Mouse (Mus musculus): ENCODE measurements at regions not wholly inside any gene's neighbourhood (a gene's known extent, or its start where the extent isn't known, plus 50 kb on each side); places are given as distances from the start of the nearest gene placed in this dataset.
A peak's percentile ranks its signal among the peaks of the same experiment; 100 is the strongest.

DNA sequence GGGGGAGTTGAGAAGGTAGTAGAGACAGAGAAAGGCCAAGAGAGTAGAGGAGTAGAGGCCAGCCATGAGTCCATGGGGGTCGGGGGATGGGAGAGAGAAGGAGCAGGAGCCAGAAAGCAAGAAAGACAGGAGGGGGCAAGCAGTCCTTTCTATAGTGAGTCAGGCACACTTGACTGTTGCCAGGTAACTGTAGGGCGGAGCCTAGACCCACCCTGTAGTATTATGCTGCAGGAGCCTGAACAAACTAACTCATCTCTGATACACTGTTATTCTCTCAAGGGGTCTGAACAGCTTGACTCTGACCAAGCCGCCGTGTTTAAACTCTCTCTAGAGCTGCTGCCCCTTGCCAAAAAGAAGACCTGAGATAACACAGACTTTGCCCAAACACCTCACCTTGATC is 130.6 kb downstream of the Cand1 start:
- H3K27ac ChIP-seq (ENCODE audit: low read length): no peak overlapping the region
- H3K4me2 ChIP-seq (ENCODE audit: low read depth, low read length): no peak overlapping the region
- no peak overlapping the region for H3K9ac ChIP-seq (ENCODE audit: low read length)
- ATAC-seq (replicated peaks; ENCODE audit: extremely low read depth, insufficient read depth, low FRiP score): no peak
- H3K27me3 ChIP-seq (ENCODE audit: control insufficient read depth, insufficient read depth, low read length): no peaks in the 10 kb centered on the region
- H3K9me3 ChIP-seq (replicated peaks; ENCODE audit: control insufficient read depth, low read length): no peaks in the 10 kb centered on the region
- H3K4me3 ChIP-seq (ENCODE audit: low read length): no peak overlapping the region
- 68% methylated on average over 4 of the region's 4 CpGs for WGBS
- H3K4me1 ChIP-seq (ENCODE audit: control insufficient read depth, insufficient read depth, low read length): no peaks in the 10 kb centered on the region
- H3K36me3 ChIP-seq (ENCODE audit: control insufficient read depth, insufficient read depth): no peaks in the 10 kb centered on the region

DNA sequence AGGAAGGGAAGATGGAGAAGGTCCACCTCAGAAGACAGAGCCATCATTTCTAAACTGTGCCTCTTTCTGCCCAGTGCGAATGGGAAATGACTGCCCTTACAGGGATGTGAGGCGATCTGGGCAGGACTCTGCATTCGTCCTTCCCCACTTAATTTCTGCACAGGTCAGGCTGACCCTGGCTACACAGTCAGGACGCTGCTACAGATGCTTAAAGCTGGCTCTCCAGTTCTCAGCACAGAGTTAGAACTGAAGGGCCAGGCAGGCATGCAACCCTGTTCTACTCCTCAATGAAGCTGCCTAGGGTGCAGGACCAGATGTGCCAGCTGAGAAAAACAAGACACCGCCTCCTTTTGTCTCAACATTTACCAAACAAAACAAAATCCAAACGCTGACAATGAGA is 132.1 kb downstream of the Cand1 start:
- Histone ChIP-seq H3K4me2 (ENCODE audit: low read depth, low read length) (no peak overlapping the region), H3K36me3 (ENCODE audit: control insufficient read depth, insufficient read depth) (no peaks in the 10 kb centered on the region), H3K9me3 (replicated peaks; ENCODE audit: control insufficient read depth, low read length) (no peaks in the 10 kb centered on the region), H3K27me3 (ENCODE audit: control insufficient read depth, insufficient read depth, low read length) (no peaks in the 10 kb centered on the region), H3K27ac (ENCODE audit: low read length) (no peak overlapping the region), H3K4me1 (ENCODE audit: control insufficient read depth, insufficient read depth, low read length) (no peaks in the 10 kb centered on the region), H3K9ac (ENCODE audit: low read length) (no peak overlapping the region), H3K4me3 (ENCODE audit: low read length) (no peak overlapping the region)
- ATAC-seq (replicated peaks; ENCODE audit: extremely low read depth, insufficient read depth, low FRiP score): no peak
- 61% methylated on average over 6 of the region's 6 CpGs for WGBS

DNA sequence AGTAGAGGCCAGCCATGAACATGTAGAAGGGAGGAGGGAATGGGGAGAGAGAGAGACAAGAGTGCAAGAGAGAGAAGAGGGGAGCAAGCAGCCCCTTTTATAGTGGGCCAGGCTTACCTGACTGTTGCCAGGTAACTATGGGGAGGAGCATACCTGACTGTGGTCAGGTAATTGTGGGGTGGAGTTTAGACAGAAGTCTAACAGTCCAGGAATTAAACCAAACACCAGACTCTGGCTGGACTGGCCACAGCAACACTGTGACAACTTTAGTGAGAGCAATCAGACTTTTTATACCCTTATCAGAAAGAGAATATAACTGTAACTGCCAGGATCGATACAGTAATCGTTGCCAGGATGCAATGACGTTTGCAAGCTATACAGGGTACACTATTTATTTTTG is 133.8 kb downstream of the Cand1 start:
- Histone ChIP-seq H3K9ac (ENCODE audit: low read length) (no peak overlapping the region), H3K9me3 (replicated peaks; ENCODE audit: control insufficient read depth, low read length) (no peaks in the 10 kb centered on the region), H3K36me3 (ENCODE audit: control insufficient read depth, insufficient read depth) (no peaks in the 10 kb centered on the region), H3K4me3 (ENCODE audit: low read length) (no peak overlapping the region), H3K4me2 (ENCODE audit: low read depth, low read length) (no peak overlapping the region), H3K27me3 (ENCODE audit: control insufficient read depth, insufficient read depth, low read length) (no peaks in the 10 kb centered on the region), H3K4me1 (ENCODE audit: control insufficient read depth, insufficient read depth, low read length) (no peaks in the 10 kb centered on the region), H3K27ac (ENCODE audit: low read length) (no peak overlapping the region)
- WGBS: 72% methylated on average over 3 of the region's 3 CpGs
- no peak for ATAC-seq (replicated peaks; ENCODE audit: extremely low read depth, insufficient read depth, low FRiP score)

DNA sequence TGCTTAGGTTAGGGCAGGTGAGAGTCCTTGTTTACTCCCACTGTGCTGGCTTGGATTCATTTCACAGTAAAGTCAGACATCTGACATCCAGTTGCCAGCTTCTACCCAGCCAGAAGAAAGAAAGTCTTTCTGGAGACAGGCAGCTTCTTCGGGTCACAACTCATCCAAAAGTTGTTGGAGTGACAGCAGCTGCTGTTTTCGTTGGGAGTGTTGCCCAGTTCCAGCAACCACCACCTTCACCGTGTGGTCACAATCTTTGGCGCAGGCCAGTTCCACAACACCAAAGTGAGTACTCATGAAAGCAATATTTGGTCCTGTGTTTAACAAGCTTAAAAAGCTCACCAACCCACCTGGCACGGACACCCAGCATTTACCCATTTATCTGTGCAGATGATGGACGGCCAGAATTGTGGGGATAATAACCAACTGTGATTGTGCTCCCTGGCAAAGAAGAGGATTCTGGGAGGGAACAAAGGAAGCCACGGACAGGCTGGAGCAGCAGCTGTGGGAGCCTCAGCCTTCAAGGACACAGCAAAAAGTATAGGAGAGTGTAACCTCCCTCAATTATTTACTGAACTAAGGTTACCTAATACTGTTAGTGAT is 134.5 kb downstream of the Cand1 start:
- no peak overlapping the region for H3K4me3 ChIP-seq (ENCODE audit: low read length)
- H3K4me2 ChIP-seq (ENCODE audit: low read depth, low read length): no peak overlapping the region
- H3K4me1 ChIP-seq (ENCODE audit: control insufficient read depth, insufficient read depth, low read length): no peaks in the 10 kb centered on the region
- no peak overlapping the region for H3K9ac ChIP-seq (ENCODE audit: low read length)
- no peaks in the 10 kb centered on the region for H3K9me3 ChIP-seq (replicated peaks; ENCODE audit: control insufficient read depth, low read length)
- H3K27me3 ChIP-seq (ENCODE audit: control insufficient read depth, insufficient read depth, low read length): no peaks in the 10 kb centered on the region
- 78% methylated on average over 7 of the region's 7 CpGs for WGBS
- ATAC-seq (replicated peaks; ENCODE audit: extremely low read depth, insufficient read depth, low FRiP score): no peak
- no peaks in the 10 kb centered on the region for H3K36me3 ChIP-seq (ENCODE audit: control insufficient read depth, insufficient read depth)
- H3K27ac ChIP-seq (ENCODE audit: low read length): no peak overlapping the region

DNA sequence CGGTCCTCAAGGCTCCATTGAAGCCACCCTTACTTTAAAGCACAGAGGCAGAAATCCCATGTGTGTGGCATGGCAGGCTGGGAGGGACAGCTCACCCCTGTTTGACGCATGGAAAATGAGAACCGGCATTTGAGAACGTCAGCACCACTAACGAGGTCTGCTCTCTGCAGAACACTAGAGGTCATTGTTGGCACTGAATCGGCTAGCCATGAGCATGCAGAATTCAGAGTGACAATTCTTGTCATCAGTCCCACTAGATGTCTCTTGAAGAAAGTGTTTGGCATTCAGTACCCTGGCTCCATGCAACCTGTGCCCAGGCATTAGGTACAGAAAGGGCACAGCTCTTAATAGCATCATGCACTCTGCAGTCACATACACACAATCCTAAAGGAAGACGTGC is 139.3 kb downstream of the Cand1 start:
- ATAC-seq (replicated peaks; ENCODE audit: extremely low read depth, insufficient read depth, low FRiP score): no peak
- no peak overlapping the region for H3K4me2 ChIP-seq (ENCODE audit: low read depth, low read length)
- H3K9ac ChIP-seq (ENCODE audit: low read length): no peak overlapping the region
- WGBS: 23% methylated on average over 7 of the region's 7 CpGs
- 0 out of 2 replicates have a peak, but pooled peaks cover under 1% of the 10 kb centered on the region for H3K9me3 ChIP-seq (replicated peaks; ENCODE audit: control insufficient read depth, low read length)
- H3K4me1 ChIP-seq (ENCODE audit: control insufficient read depth, insufficient read depth, low read length): peaks cover 4% of the 10 kb centered on the region; the same call in 1 of the 2 replicates
- H3K27me3 ChIP-seq (ENCODE audit: control insufficient read depth, insufficient read depth, low read length): no peaks in the 10 kb centered on the region
- no peaks in the 10 kb centered on the region for H3K36me3 ChIP-seq (ENCODE audit: control insufficient read depth, insufficient read depth)
- H3K27ac ChIP-seq (ENCODE audit: low read length): no peak overlapping the region
- no peak overlapping the region for H3K4me3 ChIP-seq (ENCODE audit: low read length)

DNA sequence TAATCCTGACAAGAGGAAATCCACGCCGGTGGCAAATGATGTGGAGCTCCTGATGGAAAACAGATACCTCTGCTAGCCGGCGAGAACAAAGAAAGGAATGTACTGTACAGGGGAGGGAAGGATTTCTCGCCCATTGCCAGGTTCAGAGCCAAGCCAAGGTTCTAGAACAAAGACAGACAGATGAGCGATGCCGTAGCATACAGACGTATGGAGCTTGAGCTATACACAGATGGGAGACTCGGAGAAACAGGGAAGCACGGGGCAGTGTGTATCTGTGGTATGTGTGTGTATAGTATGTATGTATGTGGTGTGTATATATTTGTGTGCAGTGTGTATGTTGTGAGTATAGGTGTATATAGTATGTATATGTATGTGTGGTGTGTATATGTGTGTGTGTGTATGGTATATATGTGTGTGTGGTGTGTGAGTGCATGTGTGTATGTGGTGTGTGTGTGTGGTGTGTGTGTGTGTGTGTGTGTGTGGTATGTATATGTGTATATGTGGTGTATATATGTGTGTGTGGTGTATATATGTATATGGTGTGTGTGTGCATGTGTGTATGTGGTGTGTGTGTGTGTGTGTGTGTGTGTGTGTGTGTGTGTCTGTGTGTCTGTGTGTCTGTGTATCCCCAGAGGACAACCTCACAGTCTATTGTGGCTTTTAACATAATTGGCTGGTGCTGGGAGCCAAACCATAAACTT is 140.6 kb downstream of the Cand1 start:
- Histone ChIP-seq H3K27ac (ENCODE audit: low read length) (no peak overlapping the region), H3K9ac (ENCODE audit: low read length) (no peak overlapping the region), H3K4me3 (ENCODE audit: low read length) (no peak overlapping the region), H3K4me2 (ENCODE audit: low read depth, low read length) (peak overlapping the region; percentile 28; the same call in 1 of the 2 replicates), H3K9me3 (replicated peaks; ENCODE audit: control insufficient read depth, low read length) (0 out of 2 replicates have a peak, but pooled peaks cover 3% of the 10 kb centered on the region), H3K4me1 (ENCODE audit: control insufficient read depth, insufficient read depth, low read length) (peaks cover 4% of the 10 kb centered on the region; the same call in 1 of the 2 replicates), H3K27me3 (ENCODE audit: control insufficient read depth, insufficient read depth, low read length) (no peaks in the 10 kb centered on the region), H3K36me3 (ENCODE audit: control insufficient read depth, insufficient read depth) (no peaks in the 10 kb centered on the region)
- ATAC-seq (replicated peaks; ENCODE audit: extremely low read depth, insufficient read depth, low FRiP score): no peak
- 24% methylated on average over 10 of the region's 10 CpGs for WGBS

DNA sequence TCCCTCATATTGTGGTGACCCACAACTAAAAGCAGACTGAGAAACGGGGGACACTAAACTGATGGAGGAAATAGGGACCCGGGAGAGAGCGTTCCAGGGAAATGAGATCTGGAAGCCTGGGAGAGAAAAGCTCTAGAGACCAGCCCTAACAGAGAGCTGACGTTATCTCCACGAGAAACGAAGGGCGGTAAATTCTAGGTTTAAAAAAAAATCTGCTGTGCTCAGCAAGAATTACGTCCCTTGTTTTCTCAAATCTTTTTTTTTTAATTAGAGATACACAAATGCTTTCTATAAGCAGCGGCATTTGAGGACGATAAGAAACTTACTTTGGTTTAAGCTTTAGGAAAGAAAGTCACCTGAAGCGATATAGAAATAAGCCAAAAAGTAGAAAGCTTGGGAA is 145.7 kb downstream of the Cand1 start:
- no peak for ATAC-seq (replicated peaks; ENCODE audit: extremely low read depth, insufficient read depth, low FRiP score)
- no peaks in the 10 kb centered on the region for H3K27me3 ChIP-seq (ENCODE audit: control insufficient read depth, insufficient read depth, low read length)

DNA sequence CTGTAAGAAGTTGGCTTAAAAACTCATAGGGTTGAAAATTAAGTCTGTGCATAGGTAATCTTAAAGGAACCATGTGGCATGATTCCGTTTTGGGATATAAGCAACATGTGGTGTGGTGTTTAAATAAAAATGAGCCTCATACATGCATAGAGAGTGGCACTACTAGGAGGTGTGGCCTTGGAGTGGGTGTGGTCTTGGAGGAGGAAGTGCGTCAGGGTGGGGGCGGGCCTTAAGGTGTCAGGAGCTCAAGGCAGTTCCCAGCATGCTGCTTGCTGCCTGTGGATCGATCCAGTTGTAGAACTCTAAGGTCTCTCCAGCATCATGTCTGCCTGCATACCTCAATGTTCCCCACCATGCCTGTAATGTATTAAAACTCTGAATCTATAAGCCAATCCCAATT is 152.0 kb downstream of the Cand1 start:
- Histone ChIP-seq H3K9me3 (replicated peaks; ENCODE audit: control insufficient read depth, low read length) (no peaks in the 10 kb centered on the region), H3K27ac (ENCODE audit: low read length) (no peak overlapping the region), H3K36me3 (ENCODE audit: control insufficient read depth, insufficient read depth) (no peaks in the 10 kb centered on the region), H3K4me3 (ENCODE audit: low read length) (no peak overlapping the region), H3K4me1 (ENCODE audit: control insufficient read depth, insufficient read depth, low read length) (0 out of 2 replicates have a peak, but pooled peaks cover 5% of the 10 kb centered on the region), H3K9ac (ENCODE audit: low read length) (no peak overlapping the region), H3K4me2 (ENCODE audit: low read depth, low read length) (no peak overlapping the region), H3K27me3 (ENCODE audit: control insufficient read depth, insufficient read depth, low read length) (no peaks in the 10 kb centered on the region)
- ATAC-seq (replicated peaks; ENCODE audit: extremely low read depth, insufficient read depth, low FRiP score): no peak
- WGBS: 93% methylated on average over 4 of the region's 4 CpGs

More for the DNA sequence above, 145.7 kb downstream of the Cand1 start:
- 86% methylated on average over 11 of the region's 11 CpGs for WGBS
- Histone ChIP-seq H3K9me3 (replicated peaks; ENCODE audit: control insufficient read depth, low read length) (0 out of 2 replicates have a peak, but pooled peaks cover 3% of the 10 kb centered on the region), H3K4me1 (ENCODE audit: control insufficient read depth, insufficient read depth, low read length) (peaks cover 4% of the 10 kb centered on the region; the same call in 1 of the 2 replicates), H3K36me3 (ENCODE audit: control insufficient read depth, insufficient read depth) (no peaks in the 10 kb centered on the region), H3K9ac (ENCODE audit: low read length) (no peak overlapping the region), H3K4me3 (ENCODE audit: low read length) (no peak overlapping the region), H3K4me2 (ENCODE audit: low read depth, low read length) (no peak overlapping the region), H3K27ac (ENCODE audit: low read length) (no peak overlapping the region)

DNA sequence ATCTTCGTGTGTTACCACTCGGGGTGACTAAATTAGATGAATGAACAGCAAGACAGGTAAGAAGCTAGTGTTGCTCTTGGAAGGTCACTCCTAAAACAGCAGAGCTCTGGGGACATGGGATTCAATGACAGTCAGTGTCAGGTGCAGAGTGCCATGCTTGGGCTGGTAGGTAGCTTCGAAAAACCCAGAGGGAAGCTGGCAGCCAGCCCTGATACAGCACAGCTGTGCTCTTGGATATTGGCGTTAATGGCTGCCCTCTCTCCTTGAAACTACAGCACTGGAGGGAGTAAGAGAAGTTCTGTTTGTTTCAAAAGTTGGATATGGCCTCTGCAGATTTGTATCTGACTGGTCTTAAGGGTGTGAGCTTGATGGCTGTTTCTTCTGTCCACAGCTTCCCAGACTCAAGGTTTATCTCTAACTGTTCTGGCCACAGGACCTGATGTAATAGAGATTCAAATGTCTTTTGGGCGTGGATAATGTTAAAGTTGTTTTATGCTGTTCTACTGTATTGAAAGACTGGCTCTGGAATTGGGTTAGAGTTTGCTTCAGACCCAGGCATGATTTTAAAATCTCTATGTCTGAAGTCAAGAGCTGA is 152.7 kb downstream of the Cand1 start:
- H3K9ac ChIP-seq (ENCODE audit: low read length): no peak overlapping the region
- no peaks in the 10 kb centered on the region for H3K36me3 ChIP-seq (ENCODE audit: control insufficient read depth, insufficient read depth)
- H3K9me3 ChIP-seq (replicated peaks; ENCODE audit: control insufficient read depth, low read length): no peaks in the 10 kb centered on the region
- no peak overlapping the region for H3K27ac ChIP-seq (ENCODE audit: low read length)
- WGBS: 76% methylated on average over 5 of the region's 5 CpGs
- no peak for ATAC-seq (replicated peaks; ENCODE audit: extremely low read depth, insufficient read depth, low FRiP score)
- H3K4me3 ChIP-seq (ENCODE audit: low read length): no peak overlapping the region
- H3K4me1 ChIP-seq (ENCODE audit: control insufficient read depth, insufficient read depth, low read length): 0 out of 2 replicates have a peak, but pooled peaks cover 5% of the 10 kb centered on the region
- H3K4me2 ChIP-seq (ENCODE audit: low read depth, low read length): no peak overlapping the region
- H3K27me3 ChIP-seq (ENCODE audit: control insufficient read depth, insufficient read depth, low read length): no peaks in the 10 kb centered on the region

All from heart, embryonic 16.5 days (tissue).